Mouse (Mus musculus) ZHBTc4 (cell line): ENCODE measurements around the gene Pdk1.

Experiments
- DNase-seq: peaks from one replicate; pipeline ENCODE4 v3.0.0-alpha.2; 2011; ENCODE audit warnings: low read depth, low spot score

Pdk1 gene

GRCm38 (mm10) chr2:71938716-71939393 lies 65.8 kb downstream of the Pdk1 start:
- no peak for DNase-seq

GRCm38 (mm10) chr2:71941005-71941720 lies 68.1 kb downstream of the Pdk1 start:
- no peak for DNase-seq

GRCm38 (mm10) chr2:71941721-71942087 lies 68.7 kb downstream of the Pdk1 start:
- DNase-seq: no peak

- DNase-seq: no peak
These were observed 78.2 kb downstream of the Pdk1 start for GRCm38 (mm10) chr2:71951212-71951611.
